Mouse (Mus musculus) embryonic fibroblast, embryonic 13.5 days (primary cell): ENCODE measurements around the gene 5430419D17Rik.
A peak's percentile ranks its signal among the peaks of the same experiment; 100 is the strongest.

Source experiments
- CTCF ChIP-seq: IDR thresholded peaks from 2 replicates; pipeline ENCODE4 v1.5.1; 2011; ENCODE audit warnings: mild to moderate bottlenecking, control low read depth, low read length, moderate library complexity, borderline replicate concordance; ENCODE audit not compliant: insufficient read depth
- POLR2A ChIP-seq: IDR thresholded peaks from 2 replicates; pipeline ENCODE4 v1.6.1; 2011; ENCODE audit warnings: low read depth, mild to moderate bottlenecking, control low read depth, low read length, moderate library complexity

GRCm38 (mm10) chr7:131182685-131183084, 8.5 kb downstream of the 5430419D17Rik start:
- TF ChIP-seq CTCF: peak; percentile 69; the same call in 1 of the 2 replicates
- no peak for TF ChIP-seq POLR2A
